In genomic region chr11:58432259-58432658, GRCm38 (mm10) we compare ENCODE assay signal across 51 mouse cellular contexts. TPM values are rescaled to one million over a fixed set of nuclear protein-coding genes. Genes with fewer than 3 reads are reported as not detected.
"Had no signal": no experiment of that assay in that cellular context is flagged by ENCODE, and none has a peak within 500 bp of the region (broad histone marks: within the 10 kb centered on the region; RNA-seq: fewer than 3 reads in every experiment).

Gene Gm12253, plus strand, starts transcription at chr11:58432559.

- H3K4me3 ChIP-seq: heart, embryonic 10.5 days; heart, embryonic 12.5 days; heart, embryonic 13.5 days; heart, embryonic 15.5 days; hindbrain, embryonic 10.5 days; hindbrain, embryonic 12.5 days; hindbrain, embryonic 13.5 days; hindbrain, embryonic 15.5 days; intestine, embryonic 15.5 days; kidney, embryonic 15.5 days; layer of hippocampus, adult 2 months had no signal

- DNase-seq: heart, postnatal 10 days; heart, postnatal 14 days; heart, postnatal 36 days; heart, postnatal 4 days; kidney, adult 11 months; kidney, adult 18-20 months; kidney, adult 2 months; kidney, adult 8-10 months; kidney, adult 9 months; kidney, postnatal 10 days; kidney, postnatal 14 days; kidney, postnatal 25 days; kidney, postnatal 36 days; kidney, postnatal 4 days; layer of hippocampus, adult 9-11 months; layer of hippocampus, postnatal 36 days had no signal

- H3K36me3 ChIP-seq: heart, embryonic 10.5 days; heart, embryonic 12.5 days; heart, embryonic 13.5 days; heart, embryonic 15.5 days; hindbrain, embryonic 10.5 days; hindbrain, embryonic 12.5 days; hindbrain, embryonic 13.5 days; hindbrain, embryonic 15.5 days; intestine, embryonic 15.5 days; kidney, embryonic 15.5 days had no signal

- H3K4me1 ChIP-seq: heart, embryonic 10.5 days; heart, embryonic 12.5 days; heart, embryonic 13.5 days; heart, embryonic 15.5 days; hindbrain, embryonic 10.5 days; hindbrain, embryonic 12.5 days; hindbrain, embryonic 13.5 days; hindbrain, embryonic 15.5 days; intestine, embryonic 15.5 days had no signal

- H3K27ac ChIP-seq: heart, embryonic 10.5 days; heart, embryonic 13.5 days; heart, embryonic 15.5 days; hindbrain, embryonic 10.5 days; hindbrain, embryonic 12.5 days; hindbrain, embryonic 13.5 days; hindbrain, embryonic 14.5 days; hindbrain, embryonic 15.5 days; hindbrain, postnatal 0 days; intestine, embryonic 15.5 days; kidney, embryonic 15.5 days; kidney, postnatal 0 days; layer of hippocampus, adult 2 months had no signal

- H3K27me3 ChIP-seq: heart, embryonic 15.5 days; hindbrain, embryonic 12.5 days; hindbrain, embryonic 13.5 days; hindbrain, embryonic 15.5 days; intestine, embryonic 15.5 days; kidney, embryonic 15.5 days had no signal

RNA-seq across cellular contexts. Expression of gene Gm12253, which starts in this region (rescaled TPM):
- total RNA-seq: heart, postnatal 10 days; heart, postnatal 14 days; heart, postnatal 25 days; heart, postnatal 36 days; heart, postnatal 4 days; hematopoietic stem cell, adult 5-6 weeks; hindbrain, postnatal 0 days; layer of hippocampus, adult 18-20 months; layer of hippocampus, adult 2 months; layer of hippocampus, adult 8-10 months; layer of hippocampus, postnatal 10 days; layer of hippocampus, postnatal 14 days; layer of hippocampus, postnatal 25 days; layer of hippocampus, postnatal 36 days; left cerebral cortex, adult 18-20 months had no signal
- polyA plus RNA-seq: heart, embryonic 10.5 days; heart, embryonic 11.5 days; heart, embryonic 12.5 days; heart, embryonic 13.5 days; heart, embryonic 14.5 days; heart, embryonic 15.5 days; heart, embryonic 16.5 days; heart, postnatal 0 days; hindbrain, embryonic 10.5 days; hindbrain, embryonic 11.5 days; hindbrain, embryonic 12.5 days; hindbrain, embryonic 13.5 days; hindbrain, embryonic 14.5 days; hindbrain, embryonic 15.5 days; hindbrain, embryonic 16.5 days; hindbrain, postnatal 0 days; inflammation-experienced regulatory T-cells, adult 6 months; intestine, embryonic 14.5 days; intestine, embryonic 15.5 days; intestine, embryonic 16.5 days; intestine, postnatal 0 days; kidney, adult 2 months; kidney, embryonic 14.5 days; kidney, embryonic 15.5 days; kidney, embryonic 16.5 days; kidney, postnatal 0 days; large intestine, adult 2 months had no signal
